Mouse (Mus musculus) limb, embryonic 10.5 days (tissue): ENCODE measurements at regions not wholly inside any gene's neighbourhood (a gene's known extent, or its start where the extent isn't known, plus 50 kb on each side); places are given as distances from the start of the nearest gene placed in this dataset.

Experiments
- DNase-seq: peaks from one replicate; pipeline ENCODE4 v3.0.0-alpha.2; 2017; ENCODE audit warnings: low spot score
- H3K27ac ChIP-seq: fragments of 300-500 bp; sonication (generic); 2 replicates; pipeline ENCODE4 v1.5.1; 2016; ENCODE audit warnings: mild to moderate bottlenecking
- H3K27me3 ChIP-seq: fragments of 300-500 bp; sonication (generic); 2 replicates; pipeline ENCODE4 v1.6.1; 2016; ENCODE audit warnings: low read depth, mild to moderate bottlenecking; ENCODE audit not compliant: poor library complexity, severe bottlenecking
- H3K36me3 ChIP-seq: fragments of 300-500 bp; sonication (generic); 2 replicates; pipeline ENCODE4 v1.6.1; 2016; ENCODE audit warnings: mild to moderate bottlenecking, moderate library complexity
- H3K4me1 ChIP-seq: fragments of 300-500 bp; sonication (generic); 2 replicates; pipeline ENCODE4 v1.6.1; 2016
- H3K4me3 ChIP-seq: fragments of 300-500 bp; sonication (generic); 2 replicates; pipeline ENCODE4 v1.5.1; 2016; ENCODE audit warnings: mild to moderate bottlenecking, moderate library complexity
- H3K9me3 ChIP-seq: fragments of 300-500 bp; sonication (generic); replicated peaks from 2 replicates; pipeline ENCODE4 v1.6.1; 2016; ENCODE audit warnings: mild to moderate bottlenecking
- WGBS: fragments of 180-500 bp; shearing (Covaris S2); methylation state at CpG from one replicate; pipeline ENCODE4 v1.1.7; 2016; 5-methylcytosine and 5-hydroxymethylcytosine counted together

DNA sequence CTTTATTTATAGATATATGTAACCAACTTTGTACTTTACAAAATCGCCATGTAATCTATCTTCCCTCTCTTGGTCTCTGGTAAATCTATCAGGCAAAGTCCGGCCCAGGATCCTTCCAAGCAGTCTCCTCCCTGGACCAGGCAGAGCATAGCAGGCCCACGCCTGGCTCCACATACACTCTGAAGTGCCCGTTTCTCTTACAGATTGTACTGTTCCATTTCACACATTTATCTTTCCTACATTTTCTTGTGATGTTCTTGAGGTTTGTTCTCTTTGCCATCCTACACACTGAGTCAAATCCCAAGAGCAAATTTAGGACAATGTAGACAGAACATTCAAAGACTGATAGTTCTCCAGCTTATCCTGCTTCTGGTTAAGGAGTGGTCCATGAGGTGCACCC lies 264.3 kb downstream of the Spry2 start:
- Histone ChIP-seq H3K27ac (no peak overlapping the region), H3K27me3 (no peaks in the 10 kb centered on the region)
- WGBS: 94% methylated on average over 4 of the region's 4 CpGs

DNA sequence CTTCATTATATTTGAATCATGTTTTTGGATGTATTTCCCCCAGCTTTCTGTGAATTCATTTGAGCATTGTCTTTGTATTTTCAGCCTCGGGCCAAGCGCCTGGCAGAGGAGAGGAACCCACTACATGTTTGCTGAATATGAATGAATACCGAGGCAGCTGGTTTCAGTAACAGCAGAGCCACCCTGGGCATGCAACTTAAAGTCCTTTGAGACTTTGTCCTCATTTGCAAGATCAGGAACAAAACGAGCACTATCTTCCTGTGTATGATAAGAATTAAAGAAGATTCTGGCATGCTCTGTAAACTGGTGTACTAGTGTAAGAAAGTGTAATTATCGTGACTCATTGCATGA lies 265.0 kb downstream of the Spry2 start:
- 95% methylated on average over 5 of the region's 5 CpGs for WGBS
- H3K4me1 ChIP-seq: peaks cover 20% of the 10 kb centered on the region
- no peak overlapping the region for H3K27ac ChIP-seq
- no peaks in the 10 kb centered on the region for H3K36me3 ChIP-seq
- H3K9me3 ChIP-seq: no peaks in the 10 kb centered on the region
- no peaks in the 10 kb centered on the region for H3K27me3 ChIP-seq
- no peak overlapping the region for H3K4me3 ChIP-seq
- no peak for DNase-seq

More for the DNA sequence above, 264.3 kb downstream of the Spry2 start:
- peaks cover 19% of the 10 kb centered on the region for H3K4me1 ChIP-seq
- no peaks in the 10 kb centered on the region for H3K9me3 ChIP-seq
- H3K36me3 ChIP-seq: no peaks in the 10 kb centered on the region
- DNase-seq: no peak
- H3K4me3 ChIP-seq: no peak overlapping the region

DNA sequence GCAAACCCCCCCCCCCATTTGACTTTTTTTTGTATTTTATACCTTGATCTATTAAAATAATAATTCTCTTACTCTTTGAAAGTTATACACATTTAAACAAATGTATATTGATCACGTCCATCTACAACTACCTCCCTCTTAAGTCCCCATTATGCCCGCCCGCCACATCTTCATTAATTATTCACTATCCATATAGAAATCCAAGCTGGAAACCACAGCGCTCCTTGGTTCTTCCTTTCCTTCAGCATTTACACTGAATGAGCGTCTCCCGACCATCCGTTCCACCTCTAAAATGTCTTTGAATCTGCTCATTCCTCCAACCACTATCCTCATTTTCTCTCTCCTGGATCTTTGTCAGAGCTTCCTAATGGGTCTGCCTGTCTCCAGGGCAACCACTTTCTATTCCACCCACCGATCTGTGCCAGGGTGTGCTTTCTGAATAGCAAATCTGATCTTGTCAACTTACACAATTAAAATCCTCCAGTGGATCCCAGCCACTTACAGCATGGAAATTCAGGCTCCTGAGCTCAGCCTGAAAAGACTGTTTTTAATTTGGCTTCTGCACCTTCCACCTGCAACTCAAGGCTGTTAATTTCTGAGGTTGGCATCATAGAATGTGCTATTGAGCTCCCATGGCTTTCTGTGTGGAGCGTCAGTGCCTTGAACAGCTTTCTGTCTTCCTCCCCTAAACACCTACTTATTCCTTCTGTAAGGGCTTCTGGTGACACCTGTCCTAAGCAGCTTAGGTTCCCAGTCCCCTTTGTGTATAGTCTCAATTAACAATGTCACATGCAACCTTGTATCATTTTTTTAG lies 265.5 kb downstream of the Spry2 start:
- no peaks in the 10 kb centered on the region for H3K27me3 ChIP-seq
- DNase-seq: no peak
- no peak overlapping the region for H3K4me3 ChIP-seq
- peaks cover 20% of the 10 kb centered on the region for H3K4me1 ChIP-seq
- no peaks in the 10 kb centered on the region for H3K9me3 ChIP-seq
- no peak overlapping the region for H3K27ac ChIP-seq
- WGBS: 89% methylated on average over 9 of the region's 9 CpGs
- H3K36me3 ChIP-seq: no peaks in the 10 kb centered on the region

DNA sequence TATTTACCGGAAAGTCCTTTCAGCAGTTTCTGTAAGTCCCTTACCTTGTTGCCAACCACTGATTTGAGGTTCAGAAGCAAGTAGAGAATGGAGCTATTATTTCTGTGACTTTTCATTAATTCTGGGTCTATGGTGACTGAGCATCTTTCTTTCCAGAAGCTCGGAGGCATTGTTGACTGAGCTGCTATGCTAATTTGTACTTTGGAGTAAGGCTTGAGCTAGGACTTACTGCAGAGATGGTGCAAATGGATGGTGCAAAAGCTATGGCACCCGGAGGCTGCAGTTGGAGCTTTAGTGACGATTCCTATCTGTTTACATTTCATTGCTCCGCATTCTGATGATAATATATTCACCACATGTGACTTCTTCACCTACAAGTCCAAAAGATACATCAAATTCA lies 266.2 kb downstream of the Spry2 start:
- H3K27me3 ChIP-seq: no peaks in the 10 kb centered on the region
- no peak overlapping the region for H3K27ac ChIP-seq
- no peak overlapping the region for H3K4me3 ChIP-seq
- WGBS: 94% methylated on average over 5 of the region's 5 CpGs
- no peak for DNase-seq
- H3K36me3 ChIP-seq: no peaks in the 10 kb centered on the region
- no peaks in the 10 kb centered on the region for H3K9me3 ChIP-seq
- peaks cover 20% of the 10 kb centered on the region for H3K4me1 ChIP-seq

DNA sequence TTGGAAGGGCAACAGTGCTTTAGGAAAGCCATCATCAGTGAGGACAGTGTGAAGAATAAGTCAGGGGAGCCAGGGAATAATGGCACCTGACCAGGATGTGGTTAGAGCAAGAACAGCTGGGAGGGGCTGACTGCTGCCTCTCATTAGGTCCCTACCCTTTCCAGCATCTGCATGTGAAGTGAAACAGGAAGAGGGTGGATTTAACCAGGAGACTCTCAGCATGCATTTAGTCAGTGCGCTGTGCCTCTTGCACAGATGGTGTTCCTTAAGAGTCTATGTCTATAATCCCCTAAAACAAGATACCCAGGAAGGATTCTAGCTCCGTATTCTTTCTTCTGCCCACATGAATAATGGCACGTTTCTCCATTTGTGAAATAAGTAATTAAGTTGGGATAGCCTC lies 267.9 kb downstream of the Spry2 start:
- Histone ChIP-seq H3K4me3 (no peak overlapping the region), H3K9me3 (no peaks in the 10 kb centered on the region), H3K27ac (no peak overlapping the region), H3K36me3 (no peaks in the 10 kb centered on the region), H3K4me1 (peaks cover 20% of the 10 kb centered on the region), H3K27me3 (no peaks in the 10 kb centered on the region)
- no peak for DNase-seq
- whole genome bisulfite sequencing: 66% methylated on average over 3 of the region's 3 CpGs

GRCm38 (mm10) chr14:105624387-105624786 lies 272.2 kb downstream of the Spry2 start:
- H3K36me3 ChIP-seq: no peaks in the 10 kb centered on the region
- no peaks in the 10 kb centered on the region for H3K9me3 ChIP-seq
- H3K4me1 ChIP-seq: peaks cover 23% of the 10 kb centered on the region
- DNase-seq: no peak
- H3K27me3 ChIP-seq: no peaks in the 10 kb centered on the region
- H3K4me3 ChIP-seq: no peak overlapping the region
- WGBS: 91% methylated on average over 7 of the region's 7 CpGs
- no peak overlapping the region for H3K27ac ChIP-seq

GRCm38 (mm10) chr14:105622166-105622565 lies 274.5 kb downstream of the Spry2 start:
- H3K4me1 ChIP-seq: peaks cover 5% of the 10 kb centered on the region; the same call in 1 of the 2 replicates
- no peak overlapping the region for H3K4me3 ChIP-seq
- DNase-seq: no peak
- H3K27me3 ChIP-seq: no peaks in the 10 kb centered on the region
- no peaks in the 10 kb centered on the region for H3K36me3 ChIP-seq
- WGBS: 96% methylated on average over 5 of the region's 5 CpGs
- H3K27ac ChIP-seq: no peak overlapping the region
- no peaks in the 10 kb centered on the region for H3K9me3 ChIP-seq

- H3K4me1 ChIP-seq: peaks cover 5% of the 10 kb centered on the region; the same call in 1 of the 2 replicates
- 88% methylated on average over 6 of the region's 6 CpGs for WGBS
- no peaks in the 10 kb centered on the region for H3K27me3 ChIP-seq
- no peak for DNase-seq
- no peaks in the 10 kb centered on the region for H3K36me3 ChIP-seq
- H3K9me3 ChIP-seq: no peaks in the 10 kb centered on the region
- no peak overlapping the region for H3K4me3 ChIP-seq
- no peak overlapping the region for H3K27ac ChIP-seq
Observed at GRCm38 (mm10) chr14:105621124-105621523, 275.5 kb downstream of the Spry2 start.

GRCm38 (mm10) chr14:105619449-105619848 lies 277.2 kb downstream of the Spry2 start:
- no peaks in the 10 kb centered on the region for H3K9me3 ChIP-seq
- no peak for DNase-seq
- 83% methylated on average over 8 of the region's 8 CpGs for WGBS
- peaks cover 5% of the 10 kb centered on the region; the same call in 1 of the 2 replicates for H3K4me1 ChIP-seq
- H3K27ac ChIP-seq: no peak overlapping the region
- no peaks in the 10 kb centered on the region for H3K27me3 ChIP-seq
- no peak overlapping the region for H3K4me3 ChIP-seq
- H3K36me3 ChIP-seq: no peaks in the 10 kb centered on the region

GRCm38 (mm10) chr14:105615766-105616165 lies 280.9 kb downstream of the Spry2 start:
- Histone ChIP-seq H3K36me3 (no peaks in the 10 kb centered on the region), H3K9me3 (no peaks in the 10 kb centered on the region), H3K27ac (no peak overlapping the region), H3K4me3 (no peak overlapping the region), H3K4me1 (peaks cover 5% of the 10 kb centered on the region; the same call in 1 of the 2 replicates), H3K27me3 (no peaks in the 10 kb centered on the region)
- no peak for DNase-seq
- 85% methylated on average over 3 of the region's 3 CpGs for WGBS

- 93% methylated on average over 3 of the region's 3 CpGs for WGBS
- peaks cover 8% of the 10 kb centered on the region for H3K4me1 ChIP-seq
Observed at GRCm38 (mm10) chr14:105612794-105613193, 283.8 kb downstream of the Spry2 start.

GRCm38 (mm10) chr14:105608804-105609203 lies 287.8 kb downstream of the Spry2 start:
- no peak for DNase-seq
- no peaks in the 10 kb centered on the region for H3K9me3 ChIP-seq
- 72% methylated on average over 4 of the region's 4 CpGs for WGBS

More at GRCm38 (mm10) chr14:105612794-105613193, 283.8 kb downstream of the Spry2 start:
- H3K27me3 ChIP-seq: no peaks in the 10 kb centered on the region
- no peaks in the 10 kb centered on the region for H3K36me3 ChIP-seq
- H3K27ac ChIP-seq: no peak overlapping the region
- DNase-seq: no peak
- H3K4me3 ChIP-seq: no peak overlapping the region
- no peaks in the 10 kb centered on the region for H3K9me3 ChIP-seq

DNA sequence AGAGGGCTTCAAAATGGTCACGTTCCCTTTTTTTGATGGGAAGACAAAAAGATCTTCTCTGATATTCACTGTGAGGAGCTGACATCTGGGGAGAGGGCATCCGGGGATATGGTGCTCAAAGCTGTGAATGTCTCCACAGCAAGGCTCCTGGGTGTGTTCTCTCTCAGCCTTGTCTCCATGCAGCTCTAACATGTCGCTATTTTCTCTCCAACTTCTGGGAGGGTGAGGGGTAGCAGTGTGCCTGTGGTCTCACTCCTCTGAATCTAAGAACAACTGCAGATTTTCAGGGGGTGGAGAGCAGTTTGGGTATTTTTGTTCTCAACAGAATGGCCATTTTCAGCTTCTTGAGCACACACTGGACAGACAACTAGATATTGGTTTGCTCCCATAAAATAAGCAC lies 290.1 kb downstream of the Spry2 start:
- H3K4me1 ChIP-seq: peaks cover 11% of the 10 kb centered on the region
- DNase-seq: no peak
- no peak overlapping the region for H3K4me3 ChIP-seq
- no peak overlapping the region for H3K27ac ChIP-seq
- H3K27me3 ChIP-seq: no peaks in the 10 kb centered on the region; the same call in 1 of the 2 replicates
- no peaks in the 10 kb centered on the region for H3K9me3 ChIP-seq
- H3K36me3 ChIP-seq: no peaks in the 10 kb centered on the region
- 74% methylated on average over 3 of the region's 3 CpGs for WGBS

More at GRCm38 (mm10) chr14:105608804-105609203, 287.8 kb downstream of the Spry2 start:
- H3K4me3 ChIP-seq: no peak overlapping the region
- H3K27me3 ChIP-seq: no peaks in the 10 kb centered on the region; the same call in 1 of the 2 replicates
- H3K4me1 ChIP-seq: peaks cover 8% of the 10 kb centered on the region
- no peaks in the 10 kb centered on the region for H3K36me3 ChIP-seq
- no peak overlapping the region for H3K27ac ChIP-seq
